Mouse (Mus musculus) cerebellum, adult (tissue): ENCODE measurements around the gene Pbx1.

ENCODE experiments used
- ATAC-seq: cut with Nextera tagmentation; 2 replicates; pipeline ENCODE4 v1.9.2; 2017; ENCODE audit warnings: mild to moderate bottlenecking, moderate library complexity, mixed read lengths; ENCODE audit not compliant: insufficient number of reproducible peaks, low FRiP score, low TSS enrichment

Gene Pbx1

DNA sequence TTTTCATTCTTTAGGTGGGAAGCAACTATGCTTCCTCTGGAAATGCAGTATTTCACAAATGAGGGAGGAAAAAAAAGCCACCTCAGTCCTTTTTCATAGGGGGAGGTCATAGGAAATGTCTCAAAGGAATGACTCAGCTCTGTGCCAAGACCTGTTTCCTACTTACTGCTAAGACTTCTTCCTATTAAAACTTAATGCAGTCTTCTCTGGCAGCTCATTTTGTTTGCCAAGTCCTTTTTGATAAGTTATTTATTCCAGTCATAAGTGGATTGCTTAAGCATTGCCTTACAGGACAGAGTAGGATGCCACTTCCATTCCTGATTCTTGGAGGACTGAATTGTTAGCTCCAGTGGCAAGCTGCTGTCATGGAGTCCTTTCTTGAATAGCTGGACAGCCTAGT is 41.3 kb downstream of the Pbx1 start:
- ATAC-seq = no peak

DNA sequence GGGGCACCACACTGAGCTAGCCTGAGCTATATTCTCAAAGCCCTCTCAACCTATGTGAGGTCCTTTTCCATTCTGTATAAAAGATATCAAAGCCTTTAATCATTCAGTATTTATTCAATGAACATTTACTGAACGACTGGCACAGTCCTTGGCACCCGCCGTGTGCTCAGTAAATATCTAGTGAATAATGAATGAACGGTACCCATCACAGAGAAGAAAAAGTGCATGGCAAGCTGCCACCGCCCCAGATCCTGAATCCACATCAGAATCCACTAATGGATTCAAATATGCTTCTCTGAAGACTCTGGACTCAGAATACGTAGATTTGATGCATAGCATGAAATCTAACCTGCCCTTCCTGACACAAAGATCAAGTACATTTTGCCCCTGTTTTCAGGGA is 45.9 kb downstream of the Pbx1 start:
- no peak for ATAC-seq

DNA sequence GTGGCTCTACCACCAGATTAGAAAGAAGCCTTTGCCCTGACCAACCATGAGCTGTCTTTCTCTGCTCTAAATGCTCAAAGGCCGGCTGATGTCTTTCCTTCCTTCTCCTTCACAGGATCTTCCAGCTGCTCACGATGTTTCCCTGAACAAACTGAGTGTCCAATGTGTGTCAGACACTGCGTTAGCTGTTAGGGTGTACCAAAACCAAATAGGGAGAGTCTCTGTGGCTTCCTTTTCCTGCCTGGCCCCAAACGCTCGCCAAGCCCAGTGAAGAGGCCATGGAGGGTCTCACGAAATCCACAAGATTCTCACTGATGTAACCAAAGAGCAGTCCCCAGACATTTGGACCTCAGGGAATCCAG is 47.5 kb downstream of the Pbx1 start:
- ATAC-seq = no peak

DNA sequence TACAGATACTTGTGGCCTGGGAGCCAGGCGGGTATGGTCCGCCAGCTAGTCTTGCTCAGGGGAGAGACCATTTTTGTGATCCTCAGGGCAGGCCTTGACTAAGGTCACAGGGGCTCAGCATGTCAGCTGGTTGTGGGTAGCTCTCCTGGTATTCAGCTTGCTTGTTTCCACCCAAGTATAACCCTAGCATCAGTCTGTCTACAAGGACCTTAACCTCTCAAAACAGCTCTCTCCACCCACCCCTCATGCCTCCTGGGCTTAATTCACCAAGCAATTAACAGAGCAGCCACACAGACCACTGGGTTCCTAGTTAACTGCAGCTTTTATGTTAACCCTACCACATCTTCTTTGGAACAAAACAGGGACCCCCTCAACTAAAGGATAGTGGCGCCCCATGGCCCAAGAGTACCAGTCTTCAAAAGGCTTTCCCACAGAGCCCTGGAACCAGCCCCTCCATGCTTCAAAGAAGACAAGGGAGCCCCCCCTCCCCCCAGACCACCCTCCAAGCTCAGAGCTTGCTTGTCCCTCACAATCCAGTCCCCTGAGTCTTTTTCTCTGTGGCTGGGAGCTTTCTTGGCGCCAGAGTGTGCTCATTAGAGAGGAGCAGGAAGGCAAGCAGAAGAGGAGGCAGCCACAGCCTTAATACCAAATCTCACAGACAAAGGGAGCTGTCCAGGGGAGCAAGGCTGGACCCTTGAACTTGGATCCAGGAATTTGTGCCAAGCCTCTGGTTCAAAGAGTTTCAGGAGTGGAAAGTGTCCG is 48.1 kb downstream of the Pbx1 start:
- no peak for ATAC-seq

DNA sequence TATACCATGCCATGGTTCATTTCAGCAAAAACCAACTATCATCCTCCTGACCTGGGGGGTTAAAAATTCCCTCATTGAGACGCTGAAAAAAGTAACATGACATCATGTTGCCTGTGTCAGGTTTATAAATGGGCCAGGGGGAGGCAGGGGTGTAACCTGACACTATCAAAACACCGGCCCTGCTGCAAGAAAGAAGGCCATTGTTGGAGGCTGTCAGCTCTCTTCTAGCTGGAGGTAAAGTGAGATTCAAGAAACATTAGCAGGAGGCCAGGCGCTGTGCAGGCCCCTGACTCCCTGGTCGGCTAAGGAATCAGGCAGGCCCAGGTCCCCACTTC is 49.3 kb downstream of the Pbx1 start:
- ATAC-seq = no peak

DNA sequence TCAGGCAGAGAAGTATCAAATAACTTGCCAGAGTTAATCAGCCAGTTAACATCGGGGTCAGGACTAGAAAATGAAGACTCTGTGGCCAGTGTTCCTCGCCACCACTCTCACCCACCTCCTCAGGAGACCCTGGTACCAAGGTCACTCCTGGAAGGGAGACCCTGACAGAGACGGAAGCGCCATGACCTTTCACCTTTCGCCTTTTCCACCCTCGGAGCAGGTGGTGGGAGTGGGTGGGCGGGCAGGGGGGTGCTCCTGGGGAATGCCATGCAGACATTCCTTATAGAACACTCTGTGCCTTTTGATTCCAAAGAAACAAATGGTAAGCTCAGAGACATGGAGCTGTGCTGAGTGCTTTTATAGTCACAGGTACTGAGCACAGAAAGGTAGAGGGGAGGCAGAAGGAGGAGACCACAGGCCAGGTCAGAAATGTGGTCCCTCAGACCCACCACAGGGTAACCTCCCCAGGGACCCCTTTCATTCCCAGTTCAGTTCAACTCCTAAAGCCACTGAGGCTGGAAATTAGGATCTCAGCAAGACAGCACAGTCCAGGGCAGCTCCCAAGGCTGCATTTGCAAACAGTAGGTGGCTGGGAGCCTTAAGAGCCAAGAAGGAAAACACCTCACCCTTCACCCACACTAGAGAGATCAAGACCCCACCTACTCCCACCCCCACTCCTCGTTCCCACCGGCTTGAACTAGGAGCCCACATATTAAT is 49.8 kb downstream of the Pbx1 start:
- no peak for ATAC-seq

DNA sequence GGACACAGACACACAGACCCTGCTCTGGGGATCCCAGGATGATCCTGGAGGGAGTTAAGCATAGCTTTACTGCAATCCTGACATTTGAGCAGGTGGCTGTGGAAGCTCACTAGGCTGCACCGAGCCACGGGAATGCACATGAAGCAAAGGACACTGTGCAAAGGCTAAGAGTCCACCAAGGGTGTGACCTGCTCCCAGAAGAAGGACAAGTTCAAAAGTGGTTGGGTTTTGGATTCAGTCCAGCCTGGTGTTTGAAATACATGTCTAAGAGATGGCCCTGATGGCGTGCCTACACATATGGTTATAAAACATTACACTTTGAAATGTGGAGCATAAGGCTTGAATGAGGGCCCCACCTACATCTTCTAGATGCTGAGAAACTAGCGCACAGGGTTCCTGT is 50.6 kb downstream of the Pbx1 start:
- ATAC-seq = no peak

DNA sequence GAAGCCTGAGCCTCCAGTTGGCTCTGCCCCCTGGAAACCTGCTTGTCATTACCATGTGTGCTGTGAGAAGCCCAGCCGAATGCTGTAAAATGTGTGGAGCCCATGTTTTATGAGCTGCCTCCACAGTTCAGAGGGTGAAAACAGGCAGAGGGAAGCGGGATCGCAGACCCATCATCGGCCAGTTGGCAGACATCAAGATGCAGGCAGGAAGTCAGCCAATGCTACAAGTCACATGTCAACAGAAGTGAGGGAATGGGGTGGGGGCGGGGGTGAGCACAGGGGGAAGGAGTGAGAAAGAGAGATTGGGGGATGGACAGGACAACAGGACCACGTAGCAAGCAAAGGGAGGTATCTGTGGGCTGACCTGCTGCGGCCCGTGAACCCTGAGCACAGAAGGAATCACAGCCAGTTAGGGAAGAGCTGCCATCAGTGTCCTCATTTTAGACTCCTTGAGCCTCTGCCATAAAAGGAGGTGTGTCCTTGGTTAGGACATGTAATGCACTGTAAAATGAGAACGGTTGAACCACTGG is 51.8 kb downstream of the Pbx1 start:
- ATAC-seq = peak; percentile 53; the same call in 1 of the 2 replicates

DNA sequence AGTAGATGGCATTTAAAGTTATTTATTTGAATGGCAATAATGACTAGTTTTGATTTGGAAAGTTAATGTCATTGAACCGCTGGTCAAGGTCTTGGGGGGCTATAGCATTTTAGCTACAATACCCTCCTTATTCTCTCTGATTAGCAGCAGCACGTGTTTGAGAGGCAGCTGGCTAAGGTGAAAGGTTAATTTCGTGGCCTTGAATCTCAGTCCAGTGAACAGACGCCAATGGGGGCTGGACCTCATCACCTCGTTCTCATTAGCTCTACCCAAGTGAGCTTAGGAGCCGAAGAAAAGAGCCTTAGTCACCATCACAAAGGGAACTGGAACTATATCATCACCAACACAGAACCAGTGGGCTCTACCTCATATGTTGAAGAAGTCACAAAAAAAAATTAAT is 54.4 kb downstream of the Pbx1 start:
- no peak for ATAC-seq

DNA sequence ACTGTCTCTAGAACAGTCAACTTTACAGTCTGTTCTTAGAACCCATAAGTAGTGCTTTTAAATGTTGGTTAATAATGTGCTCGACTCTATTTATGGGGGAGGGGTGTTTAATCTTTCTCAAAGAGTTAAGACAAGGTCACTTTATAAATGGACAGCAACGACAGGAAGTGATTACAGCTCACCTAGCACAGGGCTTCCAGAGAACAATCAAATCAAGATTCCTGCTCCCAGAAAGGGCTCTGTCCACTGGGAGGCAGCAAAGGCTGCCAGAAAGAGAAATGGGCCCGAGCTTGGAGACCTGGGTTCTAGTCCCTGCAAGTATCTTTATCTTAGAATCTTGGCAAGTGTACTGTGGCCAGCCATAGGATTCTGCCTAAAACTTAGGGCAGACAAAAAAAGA is 55.7 kb downstream of the Pbx1 start:
- ATAC-seq = no peak

DNA sequence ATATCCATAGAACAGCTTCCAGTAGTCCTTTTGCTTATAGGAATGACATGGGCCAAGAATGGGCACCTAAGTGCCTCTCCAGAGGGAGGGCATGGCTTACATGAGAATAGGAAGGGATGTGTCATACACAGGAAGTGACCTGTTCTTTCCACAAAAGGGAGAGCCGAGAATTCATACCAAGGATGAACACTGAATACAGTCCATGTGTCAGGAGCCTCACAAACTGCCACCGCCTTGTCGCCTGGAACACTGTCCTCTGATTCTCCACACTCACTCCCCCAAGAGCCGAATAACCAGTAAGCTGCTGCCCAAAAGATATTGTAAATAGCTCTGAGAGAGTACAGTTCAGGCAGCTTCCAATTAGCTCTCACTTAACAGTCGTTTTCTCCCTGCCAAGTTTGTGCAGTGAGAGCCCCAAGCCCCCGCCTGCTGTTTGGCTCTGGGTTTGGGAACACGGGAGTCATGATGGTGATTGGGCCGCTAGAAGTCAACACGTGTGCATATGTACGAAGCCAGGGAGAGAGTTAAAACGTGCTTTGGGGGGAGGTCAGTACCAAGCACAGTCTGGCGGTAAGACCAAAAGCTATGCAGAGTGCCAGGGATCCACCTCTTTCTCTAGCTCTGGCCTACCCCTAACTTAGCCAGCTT is 57.0 kb downstream of the Pbx1 start:
- ATAC-seq = no peak

DNA sequence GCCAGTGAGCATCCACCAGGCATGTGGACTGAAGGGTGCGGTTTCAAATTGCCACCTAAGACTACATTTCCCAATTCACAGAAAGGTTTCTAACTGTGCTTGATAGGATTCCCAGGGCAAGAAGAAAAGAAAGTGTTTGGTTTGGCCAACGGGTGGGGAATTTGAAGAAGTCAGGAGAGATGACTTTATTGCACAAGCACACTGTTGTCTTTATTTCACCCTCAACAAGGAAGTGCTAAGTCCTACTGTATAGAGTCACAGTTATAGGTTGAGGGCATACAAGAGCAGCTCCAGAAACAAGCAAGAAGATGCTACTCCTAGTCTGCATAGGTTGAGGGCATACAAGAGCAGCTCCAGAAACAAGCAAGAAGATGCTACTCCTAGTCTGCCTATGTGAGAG is 60.0 kb downstream of the Pbx1 start:
- no peak for ATAC-seq

DNA sequence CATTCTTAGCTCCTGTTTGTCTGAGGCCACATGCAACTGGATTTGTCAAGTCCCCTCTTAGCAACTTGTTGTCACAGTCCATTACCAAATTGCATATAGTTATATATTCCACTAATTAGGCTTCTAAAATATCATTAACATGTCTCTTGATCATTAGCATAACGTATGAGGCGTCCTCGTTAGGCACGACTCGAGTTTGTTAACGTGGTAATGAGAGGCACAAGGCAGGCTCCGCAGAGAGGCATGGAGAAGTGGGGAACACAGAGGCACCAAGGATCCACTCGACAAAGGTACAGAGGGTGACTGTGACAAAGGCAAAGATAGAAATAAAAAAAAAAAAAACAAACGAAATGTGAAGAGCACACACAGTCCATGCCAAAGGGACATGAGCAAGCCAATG is 61.1 kb downstream of the Pbx1 start:
- ATAC-seq = no peak

DNA sequence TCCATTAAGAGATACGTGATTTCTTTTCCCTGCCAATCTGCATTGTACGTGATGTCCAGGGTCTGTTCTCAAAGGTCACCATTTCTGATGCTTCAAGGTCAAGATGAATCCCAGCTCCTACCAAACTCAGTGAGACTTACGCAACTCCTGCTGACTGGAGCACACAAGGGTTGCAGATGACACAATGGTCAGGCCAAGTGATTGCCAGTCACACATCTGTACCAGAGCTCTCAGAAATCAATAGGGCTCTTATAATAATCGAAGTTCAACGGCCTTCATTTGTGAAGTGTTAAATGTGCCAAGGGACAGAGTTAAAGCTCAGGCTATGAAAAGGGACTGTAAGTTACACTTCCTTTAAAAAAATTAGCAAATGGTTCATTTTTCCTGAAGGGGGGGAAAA is 65.8 kb downstream of the Pbx1 start:
- no peak for ATAC-seq

DNA sequence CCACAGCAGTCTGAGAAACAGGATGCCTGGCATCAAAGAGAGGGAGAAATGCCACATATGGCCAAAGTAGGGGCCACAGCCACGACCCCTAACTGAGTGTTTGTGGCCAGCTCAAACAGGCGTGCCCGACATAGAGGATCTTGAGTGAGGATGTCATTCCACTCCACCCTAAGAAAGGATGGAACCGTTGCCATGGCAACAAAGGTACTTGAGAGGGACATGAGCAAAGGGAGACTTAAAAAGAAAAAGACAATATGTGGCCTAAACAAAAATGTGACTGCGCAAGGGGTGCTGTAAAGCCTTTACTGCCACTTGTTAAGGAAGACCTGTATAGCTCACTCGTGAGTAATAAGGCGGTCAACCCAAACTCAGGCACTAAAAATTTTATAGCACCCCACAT is 67.7 kb downstream of the Pbx1 start:
- ATAC-seq = no peak

DNA sequence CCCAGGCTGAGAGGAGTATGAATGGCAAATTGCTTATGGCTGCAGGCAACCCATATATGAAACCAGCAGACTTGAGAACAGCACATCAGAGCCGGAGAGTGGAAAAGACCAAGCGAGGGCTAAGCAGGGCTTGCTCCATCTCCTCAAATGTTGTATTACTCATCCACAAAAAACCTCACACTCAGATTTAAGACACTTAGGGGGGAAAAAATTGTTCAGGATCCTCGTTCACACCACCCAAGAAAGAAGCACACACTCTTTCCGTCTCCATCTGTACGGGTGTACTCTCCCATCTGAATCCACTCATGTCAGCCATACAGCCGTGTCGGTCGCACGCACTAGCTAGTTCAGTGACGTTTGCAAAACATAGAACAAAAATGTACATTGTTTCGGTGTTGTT is 69.0 kb downstream of the Pbx1 start:
- no peak for ATAC-seq

DNA sequence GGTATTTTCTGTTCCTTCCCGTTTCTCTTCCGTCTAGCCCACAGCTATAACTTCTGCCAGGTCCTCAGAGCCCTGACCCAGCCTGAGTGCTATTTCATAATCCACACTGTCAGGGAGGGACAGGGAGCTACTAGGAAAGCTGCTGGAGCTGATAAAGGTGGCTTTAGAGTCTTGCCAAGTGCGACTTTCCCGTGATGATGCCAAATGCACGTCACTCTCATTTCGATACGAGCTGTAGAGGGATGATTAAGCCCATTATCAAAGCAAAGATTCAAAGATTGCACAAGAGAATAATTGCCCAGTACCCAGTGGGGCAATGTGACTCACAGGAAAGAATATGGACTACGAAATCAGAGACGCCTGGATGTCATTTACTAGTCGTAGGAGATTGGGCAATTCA is 69.6 kb downstream of the Pbx1 start:
- no peak for ATAC-seq

DNA sequence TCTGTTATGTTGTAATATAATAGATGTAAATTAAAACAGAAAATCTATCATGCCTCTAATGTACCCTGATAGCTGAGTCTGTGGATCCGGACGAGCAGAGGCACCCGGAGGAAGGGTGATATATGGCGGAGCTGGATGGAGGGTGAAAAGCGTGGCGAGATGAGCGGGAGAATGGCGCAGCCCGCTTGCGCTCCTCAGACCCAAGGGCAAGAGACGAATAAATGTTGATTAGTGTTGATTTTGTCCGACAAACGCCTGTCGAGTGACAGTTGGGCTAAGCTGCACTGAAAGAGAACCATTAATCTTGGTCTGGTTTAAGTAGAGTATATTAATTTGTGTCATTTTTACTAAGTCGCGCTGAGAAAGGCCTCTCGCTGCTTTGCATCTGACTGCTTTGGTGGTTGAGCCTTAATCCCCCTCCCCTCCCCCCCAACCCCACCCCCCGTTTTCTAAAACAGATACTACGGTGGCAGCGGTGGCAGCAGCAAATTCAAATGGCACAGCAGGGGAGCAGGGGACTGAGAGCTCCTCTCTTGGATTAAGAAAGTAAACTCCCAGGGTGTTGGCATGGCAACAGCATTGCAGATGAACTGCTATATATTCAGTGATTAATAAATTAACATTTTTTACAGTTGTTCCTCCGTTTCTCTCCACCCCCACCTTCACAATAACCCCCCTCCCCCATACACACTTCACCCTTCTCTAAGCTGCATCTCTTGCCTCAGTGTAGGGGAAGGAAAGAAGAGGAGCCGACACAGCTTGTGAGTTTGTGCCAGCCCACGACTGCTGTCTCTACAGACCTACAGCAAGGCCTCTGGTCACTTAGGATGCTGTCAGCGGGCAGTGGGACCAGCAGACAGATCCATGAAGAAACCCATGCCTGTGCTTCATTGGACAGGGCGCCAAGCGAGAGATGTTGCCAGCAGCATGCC is 74.1 kb downstream of the Pbx1 start:
- ATAC-seq = no peak

DNA sequence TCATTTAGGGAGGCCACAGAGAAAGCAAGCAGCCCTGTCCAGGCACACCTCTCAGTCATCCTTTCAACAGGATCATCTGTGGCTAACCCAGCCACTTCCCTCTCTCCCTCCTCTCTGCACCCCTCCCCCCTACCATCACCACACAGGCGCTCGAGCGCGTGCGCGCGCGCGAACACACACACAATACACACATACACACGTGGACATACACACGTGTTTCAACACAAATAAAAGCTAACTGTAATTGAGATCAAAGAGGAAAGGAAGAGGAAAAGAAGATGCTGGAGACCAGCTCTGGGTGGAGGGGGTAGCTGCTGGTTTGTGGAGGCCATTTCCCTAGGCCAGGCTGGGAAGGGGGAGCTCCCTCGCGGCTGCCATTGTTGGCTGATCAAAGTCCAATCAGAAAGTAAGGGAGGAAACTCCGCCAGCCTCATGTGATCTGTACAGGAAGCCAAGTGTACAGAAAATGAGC is 75.1 kb downstream of the Pbx1 start:
- ATAC-seq = no peak

DNA sequence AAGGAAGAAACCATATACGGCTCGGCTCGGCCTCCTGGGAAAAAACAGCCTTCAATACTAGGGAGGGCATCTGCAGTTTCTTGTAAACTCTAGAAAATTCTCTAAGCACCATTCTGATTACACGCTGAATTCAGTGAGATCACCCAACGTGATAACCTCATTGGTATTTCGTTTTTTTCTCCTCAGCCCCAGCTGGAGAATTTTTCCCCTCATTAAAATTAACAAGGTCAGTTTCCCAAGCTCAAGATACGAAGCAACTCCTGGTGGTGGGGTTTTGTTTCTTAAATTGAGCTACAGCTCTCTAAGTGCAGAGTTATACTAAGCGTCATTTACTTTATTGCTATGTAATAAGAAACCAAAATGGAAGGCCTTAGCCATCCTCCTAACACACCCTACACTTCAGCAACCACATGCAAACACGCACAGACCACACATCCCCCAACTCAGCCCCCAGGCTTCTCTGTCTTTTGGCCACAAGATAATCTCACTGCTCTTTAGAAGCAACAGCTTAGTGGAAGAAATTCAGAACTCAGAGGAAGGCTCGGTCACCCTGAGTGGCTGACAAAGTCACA is 76.0 kb downstream of the Pbx1 start:
- no peak for ATAC-seq
